Mouse (Mus musculus) heart, adult 2 months (tissue): ENCODE measurements at regions not wholly inside any gene's neighbourhood (a gene's known extent, or its start where the extent isn't known, plus 50 kb on each side); places are given as distances from the start of the nearest gene placed in this dataset.

ENCODE experiments used
- DNase-seq, 2 experiments: peaks; one replicate each; pipeline ENCODE4 v3.0.0; 2021
- H3K27ac ChIP-seq: fragments of 200-600 bp; 2 replicates; pipeline ENCODE4 v1.8.1; 2022
- H3K27me3 ChIP-seq: fragments of 200-500 bp; 2 replicates; pipeline ENCODE4 v1.6.1; 2012; ENCODE audit warnings: mild to moderate bottlenecking, low read length, inconsistent platforms, mixed read lengths; ENCODE audit not compliant: control insufficient read depth, insufficient read depth
- H3K36me3 ChIP-seq: fragments of 200-500 bp; 2 replicates; pipeline ENCODE4 v1.6.1; 2012; ENCODE audit warnings: low read length, inconsistent platforms; ENCODE audit not compliant: control insufficient read depth, insufficient read depth
- H3K4me1 ChIP-seq: fragments of 200-500 bp; 2 replicates; pipeline ENCODE4 v1.6.1; 2011; ENCODE audit warnings: low read length; ENCODE audit not compliant: control insufficient read depth, insufficient read depth
- H3K4me3 ChIP-seq: fragments of 200-600 bp; 2 replicates; pipeline ENCODE4 v1.8.1; 2022
- H3K79me2 ChIP-seq: fragments of 200-500 bp; replicated peaks from 2 replicates; pipeline ENCODE4 v1.6.1; 2012; ENCODE audit warnings: mild to moderate bottlenecking, inconsistent platforms, low read length, moderate library complexity, mixed read lengths; ENCODE audit not compliant: control insufficient read depth, insufficient read depth
- H3K9ac ChIP-seq: fragments of 200-500 bp; 2 replicates; pipeline ENCODE4 v1.6.1; 2012; ENCODE audit warnings: low read depth, mild to moderate bottlenecking, control low read depth, inconsistent platforms, low read length, mixed read lengths
- CTCF ChIP-seq: fragments of 200-600 bp; IDR thresholded peaks from 2 replicates; pipeline ENCODE4 v1.8.1; 2022; ENCODE audit warnings: antibody characterized with exemption, mild to moderate bottlenecking, moderate library complexity
- EP300 ChIP-seq: fragments of 200-500 bp; IDR thresholded peaks from 2 replicates; pipeline ENCODE4 v1.6.1; 2011; ENCODE audit warnings: low read depth, low read length, control low read depth; ENCODE audit not compliant: insufficient read depth
- POLR2A ChIP-seq: fragments of 200-500 bp; IDR thresholded peaks from 2 replicates; pipeline ENCODE4 v1.6.1; 2011; ENCODE audit warnings: mild to moderate bottlenecking, low read depth, low read length, control low read depth; ENCODE audit not compliant: insufficient read depth
- WGBS: fragments of 180-500 bp; shearing (Covaris S2); methylation state at CpG from one replicate; pipeline ENCODE4 v1.1.7; 2018; 5-methylcytosine and 5-hydroxymethylcytosine counted together
- intact Hi-C: fragments of 180-260 bp; cut with DNase I; formaldehyde crosslinking; loops from one replicate; pipeline ENCODE4 v1.15.1; 2025

DNA sequence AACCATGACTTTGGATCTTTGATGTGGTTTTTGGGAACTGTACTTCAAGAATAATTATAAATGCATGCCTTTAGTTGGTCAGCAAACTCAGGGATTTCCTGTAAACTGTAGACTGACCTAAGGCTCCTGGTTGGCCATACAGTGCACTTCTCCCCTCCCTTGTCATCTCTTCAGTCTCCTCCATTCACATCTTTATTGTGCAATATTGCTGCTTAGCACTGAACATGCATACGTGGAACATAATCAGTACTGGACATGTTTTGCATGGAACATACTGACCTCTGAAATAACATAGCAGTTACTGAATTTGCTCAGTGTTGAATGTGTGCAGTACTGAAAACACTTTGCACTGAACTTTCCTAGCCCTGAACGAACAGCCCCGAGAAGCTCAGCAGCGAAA is 55.4 kb upstream of the Rgs4 start:
- Histone ChIP-seq H3K27me3 (no peaks in the 10 kb centered on the region), H3K36me3 (no peaks in the 10 kb centered on the region), H3K4me3 (no peak overlapping the region), H3K27ac (no peak overlapping the region), H3K9ac (no peak overlapping the region), H3K79me2 (no peaks in the 10 kb centered on the region), H3K4me1 (no peaks in the 10 kb centered on the region)
- 79% methylated on average over 4 of the region's 4 CpGs for WGBS
- intact Hi-C loops, result no loop called here
- TF ChIP-seq CTCF (no peak), EP300 (no peak), POLR2A (no peak)
- DNase-seq, result no peak

DNA sequence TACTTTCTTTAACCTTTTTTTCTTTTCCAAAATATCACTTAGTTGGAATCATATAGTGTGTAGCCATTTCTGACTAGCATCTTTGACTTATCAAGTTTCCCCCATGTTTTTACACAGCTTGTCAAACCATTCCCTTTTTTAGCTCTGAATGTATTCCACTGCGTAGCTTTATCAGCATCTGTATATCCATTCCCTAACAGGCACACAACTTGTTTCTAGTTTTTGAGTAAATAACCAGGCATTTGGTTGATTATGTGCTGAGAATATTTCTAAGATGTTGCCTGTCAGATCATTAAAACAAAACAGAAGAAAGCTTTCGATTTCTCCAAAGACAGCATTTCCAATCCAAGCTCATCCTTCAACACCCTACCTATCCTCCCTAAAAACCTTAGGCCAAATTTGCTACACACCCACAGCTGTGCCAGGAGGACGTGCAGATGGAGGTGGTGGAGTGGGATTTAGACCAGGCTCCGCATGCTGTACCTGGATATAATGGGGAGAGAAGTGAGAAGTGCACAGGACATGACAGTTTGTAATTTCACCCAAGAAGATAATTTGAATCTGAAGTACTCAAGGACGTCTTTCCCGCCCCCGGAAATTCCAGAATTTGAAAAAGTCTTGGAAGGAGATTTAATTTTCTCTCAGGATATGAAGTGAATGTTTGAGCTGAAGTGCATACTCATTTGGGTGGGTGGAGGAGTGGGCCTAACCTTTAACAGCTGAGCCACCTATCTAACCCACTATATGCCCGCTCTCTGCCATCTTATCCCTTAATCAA is 54.8 kb upstream of the Rgs4 start:
- no peak for DNase-seq
- Histone ChIP-seq H3K79me2 (no peaks in the 10 kb centered on the region), H3K27me3 (no peaks in the 10 kb centered on the region), H3K36me3 (no peaks in the 10 kb centered on the region), H3K9ac (no peak overlapping the region), H3K4me1 (no peaks in the 10 kb centered on the region), H3K27ac (no peak overlapping the region), H3K4me3 (no peak overlapping the region)
- intact Hi-C loops, result no loop called here
- TF ChIP-seq CTCF (no peak), EP300 (no peak), POLR2A (no peak)
- WGBS, result 74% methylated on average over 8 of the region's 8 CpGs
